Mouse (Mus musculus) limb, embryonic 11.5 days (tissue): ENCODE results near the gene Zfp626. TPM values are rescaled to one million over a fixed set of nuclear protein-coding genes. Genes with fewer than 3 reads are reported as not detected.
"Not testable (repeated sequence)": the region's sequence is repeated elsewhere in the genome, so short reads cannot be mapped to it uniquely, and the experiment has no call there.

Experiments used
- ATAC-seq: fragments of 200-750 bp; cut with Nextera tagmentation; 2 replicates; pipeline ENCODE4 v1.8.0; 2017; ENCODE audit warnings: low read depth; ENCODE audit not compliant: insufficient number of reproducible peaks, low FRiP score, low TSS enrichment
- DNase-seq: peaks from one replicate; pipeline ENCODE4 v3.0.0-alpha.2; 2015; ENCODE audit warnings: low spot score
- H3K27ac ChIP-seq: fragments of 300-500 bp; sonication (generic); replicated peaks from 2 replicates; pipeline ENCODE4 v1.5.1; 2014; ENCODE audit warnings: low read depth, mild to moderate bottlenecking, low read length
- H3K27me3 ChIP-seq: fragments of 300-500 bp; sonication (generic); 2 replicates; pipeline ENCODE4 v1.6.1; 2014; ENCODE audit warnings: mild to moderate bottlenecking, low read length, mixed read lengths; ENCODE audit not compliant: control insufficient read depth, insufficient read depth
- H3K36me3 ChIP-seq: fragments of 300-500 bp; sonication (generic); 2 replicates; pipeline ENCODE4 v1.6.1; 2014; ENCODE audit warnings: mild to moderate bottlenecking, low read length, moderate library complexity, mixed read lengths; ENCODE audit not compliant: control insufficient read depth, insufficient read depth
- H3K4me1 ChIP-seq: fragments of 300-500 bp; sonication (generic); 2 replicates; pipeline ENCODE4 v1.6.1; 2014; ENCODE audit warnings: low read length, mixed read lengths; ENCODE audit not compliant: control insufficient read depth, insufficient read depth
- H3K4me2 ChIP-seq: fragments of 300-500 bp; sonication (generic); 2 replicates; pipeline ENCODE4 v1.6.1; 2014; ENCODE audit warnings: low read depth, mild to moderate bottlenecking, moderate library complexity; ENCODE audit not compliant: severe bottlenecking
- H3K4me3 ChIP-seq: fragments of 300-500 bp; sonication (generic); 2 replicates; pipeline ENCODE4 v1.5.1; 2014; ENCODE audit warnings: low read depth, low read length
- H3K9ac ChIP-seq: fragments of 300-500 bp; sonication (generic); 2 replicates; pipeline ENCODE4 v1.6.1; 2014; ENCODE audit warnings: mild to moderate bottlenecking, low read length
- H3K9me3 ChIP-seq: fragments of 300-500 bp; sonication (generic); 2 replicates; pipeline ENCODE4 v1.6.1; 2016; ENCODE audit warnings: low read length; ENCODE audit not compliant: control insufficient read depth
- WGBS: fragments of 180-500 bp; shearing (Covaris S2); extraction: QIAGEN DNeasy Blood & Tissue Kit; methylation state at CpG from one replicate; pipeline ENCODE4 v1.1.7; 2014; 5-methylcytosine and 5-hydroxymethylcytosine counted together
- polyA plus RNA-seq: library from polyadenylated mRNA; unstranded; fragments of >200 nt; fragmentation: Nextera tagmentation; extraction: Ambion mirVana; gene quantifications from 2 replicates; pipeline ENCODE4 v1.2.1, GENCODE M21; 2014

The Zfp626 gene
- 2.5 and 2.7 TPM in 2 replicates for polyA plus RNA-seq

DNA sequence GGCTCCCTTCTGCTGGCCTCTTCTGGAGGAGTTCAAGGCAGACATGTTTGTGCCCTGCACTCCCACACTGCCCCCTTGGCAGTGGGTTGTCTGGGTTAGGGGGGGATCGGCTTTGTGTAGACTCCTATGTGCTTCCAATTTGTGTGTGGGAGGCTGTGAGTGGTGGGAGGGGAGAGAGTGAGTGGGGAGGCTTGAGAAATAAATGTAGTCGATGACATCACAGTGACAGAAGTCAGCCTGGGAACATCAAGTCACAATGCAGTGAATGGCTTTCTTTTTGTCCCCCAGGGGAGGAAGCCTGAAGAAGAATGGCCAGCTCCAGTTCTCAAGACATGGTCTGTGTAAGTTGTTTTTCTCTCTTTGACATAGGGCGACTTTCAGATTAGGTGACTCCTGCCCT, at the start of gene Zfp626:
TSS of gene Zfp626 (plus strand) at position 301 of the 400 bp plus-strand sequence.
- not testable (repeated sequence) for H3K36me3 ChIP-seq, H3K27ac ChIP-seq, H3K4me3 ChIP-seq, H3K27me3 ChIP-seq, DNase-seq, H3K4me1 ChIP-seq, H3K4me2 ChIP-seq, ATAC-seq, H3K9ac ChIP-seq, H3K9me3 ChIP-seq
- 98% methylated on average over 3 of the region's 3 CpGs for whole genome bisulfite sequencing

DNA sequence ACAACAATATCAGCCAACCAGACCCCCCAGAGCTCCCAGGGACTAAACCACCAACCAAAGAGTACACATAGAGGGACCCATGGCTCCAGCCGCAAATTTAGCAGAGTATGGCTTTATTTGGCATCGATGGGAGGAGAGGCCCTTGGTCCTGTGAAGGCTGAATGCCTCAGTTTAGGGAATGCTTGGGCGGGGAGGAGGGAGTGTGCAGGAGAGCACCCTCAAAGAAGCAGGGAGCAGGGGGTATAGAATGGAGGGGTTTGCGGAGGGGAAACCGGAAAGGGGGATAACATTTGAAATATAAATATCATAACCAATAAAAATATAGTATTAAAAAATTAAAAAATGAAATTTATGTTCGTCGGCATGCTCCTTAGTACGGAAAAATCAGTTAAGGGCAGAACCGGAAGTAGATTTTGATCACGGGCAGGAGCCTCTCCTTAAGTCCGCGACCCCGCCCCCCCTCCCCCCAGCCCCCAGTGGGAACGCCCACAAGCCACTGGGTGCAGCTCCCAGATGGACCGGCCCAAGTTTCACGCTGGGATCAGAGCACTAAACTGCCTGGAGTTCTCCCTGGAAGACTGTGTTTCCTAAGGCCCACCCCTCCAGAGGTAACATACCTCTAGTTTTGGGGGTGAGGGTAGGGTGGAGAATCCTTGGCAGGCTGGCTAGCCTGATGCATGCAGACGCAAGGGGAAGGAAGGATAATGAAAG, 41.7 kb upstream of the Zfp626 start:
- Histone ChIP-seq H3K27me3 (no peaks in the 10 kb centered on the region), H3K27ac (no peak overlapping the region), H3K9ac (peak overlapping the region; percentile 34; the same call in 1 of the 2 replicates), H3K4me3 (peak overlapping the region; percentile 16; the same call in 1 of the 2 replicates), H3K4me2 (peak overlapping the region; percentile 38; the same call in 1 of the 2 replicates), H3K4me1 (no peaks in the 10 kb centered on the region), H3K9me3 (no peaks in the 10 kb centered on the region), H3K36me3 (no peaks in the 10 kb centered on the region)
- WGBS = 9% methylated on average over 17 of the region's 17 CpGs
- DNase-seq (peak; percentile 31), ATAC-seq (no peak)

DNA sequence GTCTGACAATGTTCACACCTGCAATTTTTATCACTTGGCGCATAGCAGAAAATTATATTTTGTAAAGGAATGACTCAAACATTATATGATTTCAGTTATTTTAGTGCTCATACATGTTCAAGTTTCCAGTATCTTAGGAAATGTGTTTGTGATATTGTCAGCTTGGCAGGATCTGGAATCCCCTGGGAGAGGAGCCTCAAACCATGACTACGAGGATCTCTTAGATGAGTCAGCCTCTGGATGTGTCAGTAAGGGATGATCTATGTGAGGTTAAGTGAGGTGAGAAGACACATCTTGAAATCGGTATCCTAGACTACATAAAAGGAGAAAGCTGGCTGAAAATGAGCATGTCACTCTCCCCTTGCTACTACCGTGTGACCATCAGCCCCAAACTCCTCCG, 17.7 kb upstream of the Zfp626 start:
- WGBS = 85% methylated on average over 5 of the region's 5 CpGs
- H3K27me3 ChIP-seq = no peaks in the 10 kb centered on the region
- H3K36me3 ChIP-seq = no peaks in the 10 kb centered on the region
- no peak overlapping the region for H3K27ac ChIP-seq
- DNase-seq (no peak), ATAC-seq (no peak)
- H3K4me3 ChIP-seq = no peak overlapping the region
- H3K4me2 ChIP-seq = no peak overlapping the region
- no peaks in the 10 kb centered on the region; the same call in 1 of the 2 replicates for H3K9me3 ChIP-seq
- no peaks in the 10 kb centered on the region for H3K4me1 ChIP-seq
- H3K9ac ChIP-seq = no peak overlapping the region

- not testable (repeated sequence) for H3K4me3 ChIP-seq, H3K4me1 ChIP-seq, H3K27ac ChIP-seq, ATAC-seq, H3K9me3 ChIP-seq, H3K36me3 ChIP-seq, H3K4me2 ChIP-seq, H3K9ac ChIP-seq, DNase-seq, H3K27me3 ChIP-seq
- whole genome bisulfite sequencing = 33% methylated on average over 3 of the region's 3 CpGs
Measured at GRCm38 (mm10) chr7:27793865-27794264, 13.1 kb upstream of the Zfp626 start.

GRCm38 (mm10) chr7:27794566-27794965, 12.4 kb upstream of the Zfp626 start:
- H3K36me3 ChIP-seq = no peaks in the 10 kb centered on the region
- H3K9me3 ChIP-seq = no peaks in the 10 kb centered on the region
- H3K4me2 ChIP-seq = no peak overlapping the region
- no peaks in the 10 kb centered on the region for H3K4me1 ChIP-seq
- no peak overlapping the region for H3K27ac ChIP-seq
- H3K9ac ChIP-seq = no peak overlapping the region
- no peaks in the 10 kb centered on the region for H3K27me3 ChIP-seq
- ATAC-seq (no peak), DNase-seq (no peak)
- H3K4me3 ChIP-seq = no peak overlapping the region

DNA sequence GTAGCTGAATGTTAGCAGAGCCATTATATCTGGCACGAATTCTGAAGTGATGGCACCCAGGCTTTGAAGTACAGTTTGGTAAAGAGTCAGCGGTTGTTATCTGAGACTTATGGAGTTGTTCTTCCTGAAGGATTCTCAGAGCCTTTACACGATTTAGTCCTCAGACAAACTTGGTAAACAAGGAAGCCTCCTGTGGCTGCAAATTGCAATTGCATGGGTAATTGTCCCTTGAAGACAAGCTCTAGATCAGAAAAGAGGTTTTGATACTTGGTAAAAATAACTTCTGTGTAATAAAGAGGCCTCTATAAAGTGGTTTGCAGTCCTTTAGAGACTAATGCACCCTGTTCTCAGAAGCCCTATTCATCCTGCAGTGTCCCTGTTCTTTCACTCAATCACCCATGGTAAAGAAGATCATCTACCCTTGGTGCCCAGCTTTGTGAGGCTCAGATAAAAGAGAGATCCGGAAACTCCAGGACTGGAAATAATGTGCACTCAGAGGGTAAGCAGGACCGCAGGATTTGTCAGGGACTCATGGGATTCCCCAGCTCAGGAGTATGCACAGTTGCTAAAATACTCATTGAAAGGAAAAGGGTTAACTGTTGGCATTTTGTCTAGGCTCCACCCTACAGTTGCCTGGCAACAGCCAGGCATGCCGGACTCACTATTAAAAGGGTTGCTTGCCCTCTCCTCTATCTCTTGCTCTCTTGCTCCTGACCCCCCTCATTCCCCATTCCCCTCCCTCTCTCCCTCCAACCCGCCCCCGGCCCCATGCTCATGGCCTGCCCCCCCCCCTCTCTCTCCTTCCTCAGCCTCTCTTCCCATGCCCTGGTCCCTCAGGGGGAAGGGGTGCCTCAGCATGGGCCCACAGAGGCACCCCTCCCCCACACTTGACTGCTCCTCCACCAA, 8.8 kb upstream of the Zfp626 start:
- no peaks in the 10 kb centered on the region for H3K9me3 ChIP-seq
- DNase-seq = peak; percentile 32
- no peak overlapping the region for H3K27ac ChIP-seq
- no peak overlapping the region for H3K4me3 ChIP-seq
- 0 out of 2 replicates have a peak overlapping the region, but pooled peaks have one; percentile 7 for H3K4me2 ChIP-seq
- no peaks in the 10 kb centered on the region for H3K27me3 ChIP-seq
- peak; percentile 47; the same call in 1 of the 2 replicates for ATAC-seq
- H3K4me1 ChIP-seq = no peaks in the 10 kb centered on the region
- no peaks in the 10 kb centered on the region for H3K36me3 ChIP-seq
- no peak overlapping the region for H3K9ac ChIP-seq
- 49% methylated on average over 6 of the region's 8 CpGs for WGBS

- H3K4me3 ChIP-seq = no peak overlapping the region
- H3K27me3 ChIP-seq = no peaks in the 10 kb centered on the region
- no peaks in the 10 kb centered on the region for H3K36me3 ChIP-seq
Measured at GRCm38 (mm10) chr7:27801137-27801536, 5.9 kb upstream of the Zfp626 start.

GRCm38 (mm10) chr7:27802986-27803385, 4.0 kb upstream of the Zfp626 start:
- Histone ChIP-seq H3K4me1 (no peaks in the 10 kb centered on the region), H3K36me3 (no peaks in the 10 kb centered on the region), H3K27ac (no peak overlapping the region), H3K9ac (no peak overlapping the region), H3K4me2 (no peak overlapping the region), H3K4me3 (no peak overlapping the region), H3K9me3 (no peaks in the 10 kb centered on the region), H3K27me3 (no peaks in the 10 kb centered on the region)
- ATAC-seq = no peak
- no peak for DNase-seq
- WGBS = 73% methylated on average over 5 of the region's 5 CpGs

More at GRCm38 (mm10) chr7:27801137-27801536, 5.9 kb upstream of the Zfp626 start:
- WGBS = 71% methylated on average over 2 of the region's 2 CpGs
- no peaks in the 10 kb centered on the region for H3K9me3 ChIP-seq
- no peak overlapping the region for H3K4me2 ChIP-seq
- ATAC-seq (no peak), DNase-seq (no peak)
- no peaks in the 10 kb centered on the region for H3K4me1 ChIP-seq
- no peak overlapping the region for H3K9ac ChIP-seq
- H3K27ac ChIP-seq = no peak overlapping the region
